Mouse (Mus musculus) heart, embryonic 11.5 days (tissue): ENCODE results near the gene Senp3. TPM values are rescaled to one million over a fixed set of nuclear protein-coding genes. Genes with fewer than 3 reads are reported as not detected.

ENCODE experiments used
- ATAC-seq: fragments of 200-750 bp; cut with Nextera tagmentation; replicated peaks from 2 replicates; pipeline ENCODE4 v1.8.0; 2017; ENCODE audit warnings: moderate library complexity; ENCODE audit not compliant: insufficient number of reproducible peaks, low FRiP score, low TSS enrichment
- H3K27ac ChIP-seq: fragments of 300-500 bp; sonication (generic); 2 replicates; pipeline ENCODE4 v1.5.1; 2014; ENCODE audit warnings: mild to moderate bottlenecking, low read depth, low read length
- H3K27me3 ChIP-seq: fragments of 300-500 bp; sonication (generic); 2 replicates; pipeline ENCODE4 v1.6.1; 2014; ENCODE audit warnings: mild to moderate bottlenecking, low read length, mixed read lengths; ENCODE audit not compliant: control insufficient read depth, insufficient read depth
- H3K36me3 ChIP-seq: fragments of 300-500 bp; sonication (generic); 2 replicates; pipeline ENCODE4 v1.6.1; 2014; ENCODE audit warnings: mild to moderate bottlenecking, low read length, moderate library complexity, mixed read lengths; ENCODE audit not compliant: control insufficient read depth, insufficient read depth
- H3K4me1 ChIP-seq: fragments of 300-500 bp; sonication (generic); 2 replicates; pipeline ENCODE4 v1.6.1; 2014; ENCODE audit warnings: low read length; ENCODE audit not compliant: control insufficient read depth, insufficient read depth
- H3K4me2 ChIP-seq: fragments of 300-500 bp; sonication (generic); 2 replicates; pipeline ENCODE4 v1.6.1; 2014; ENCODE audit warnings: mild to moderate bottlenecking, moderate library complexity
- H3K4me3 ChIP-seq: fragments of 300-500 bp; sonication (generic); 2 replicates; pipeline ENCODE4 v1.5.1; 2014; ENCODE audit warnings: low read depth, low read length
- H3K9ac ChIP-seq: fragments of 300-500 bp; sonication (generic); 2 replicates; pipeline ENCODE4 v1.6.1; 2014; ENCODE audit warnings: mild to moderate bottlenecking, low read depth, low read length, moderate library complexity
- H3K9me3 ChIP-seq: fragments of 300-500 bp; sonication (generic); replicated peaks from 2 replicates; pipeline ENCODE4 v1.6.1; 2016; ENCODE audit warnings: low read length; ENCODE audit not compliant: control insufficient read depth
- WGBS: fragments of 180-500 bp; shearing (Covaris S2); extraction: QIAGEN DNeasy Blood & Tissue Kit; methylation state at CpG from one replicate; pipeline ENCODE4 v1.1.7; 2014; ENCODE audit not compliant: insufficient replicate concordance; 5-methylcytosine and 5-hydroxymethylcytosine counted together
- polyA plus RNA-seq: library from polyadenylated mRNA; unstranded; fragments of >200 nt; fragmentation: Nextera tagmentation; extraction: Ambion mirVana; gene quantifications from 2 replicates; pipeline ENCODE4 v1.2.1, GENCODE M21; 2014

The Senp3 gene
- polyA plus RNA-seq, 1 experiment from 2014 or later, result 81.4 TPM

DNA sequence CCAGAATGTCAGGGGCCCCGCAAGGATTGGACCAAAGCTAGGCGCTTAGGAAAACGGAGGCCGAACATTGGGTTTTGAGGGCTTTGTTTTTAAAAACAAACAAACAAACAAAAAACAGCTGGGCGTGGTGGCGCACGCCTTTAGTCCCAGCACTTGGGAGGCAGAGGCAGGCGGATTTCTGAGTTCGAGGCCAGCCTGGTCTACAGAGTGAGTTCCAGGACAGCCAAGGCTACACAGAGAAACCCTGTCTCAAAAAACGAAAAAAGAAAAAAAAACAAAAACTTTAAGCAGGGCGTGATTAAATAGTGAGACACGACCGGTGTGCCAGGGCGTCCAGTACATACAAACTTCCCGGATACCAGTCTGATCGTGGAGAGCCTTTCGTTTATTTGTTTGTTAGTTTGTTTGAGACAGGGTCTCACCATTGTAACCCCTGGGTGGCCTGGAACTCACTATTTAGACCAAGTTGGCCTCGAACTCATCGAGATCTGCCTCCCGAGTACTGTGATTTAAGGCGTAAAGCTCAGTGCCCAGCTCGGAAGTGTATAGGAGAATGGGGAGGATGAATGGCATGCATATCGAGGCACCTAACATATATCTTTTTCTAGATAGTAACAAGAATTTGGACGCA, 440 bp upstream of the Senp3 start:
- peak overlapping the region; percentile 84 for H3K9ac ChIP-seq
- H3K36me3 ChIP-seq, result peaks cover 11% of the 10 kb centered on the region
- H3K4me1 ChIP-seq, result peaks cover 17% of the 10 kb centered on the region
- peak overlapping the region; percentile 82 for H3K27ac ChIP-seq
- peak overlapping the region; percentile 96 for H3K4me2 ChIP-seq
- ATAC-seq, result peak; percentile 6; the same call in 1 of the 2 replicates
- 25% methylated on average over 24 of the region's 24 CpGs for WGBS
- no peaks in the 10 kb centered on the region; the same call in 1 of the 2 replicates for H3K27me3 ChIP-seq
- peak overlapping the region; percentile 80 for H3K4me3 ChIP-seq
- H3K9me3 ChIP-seq, result no peaks in the 10 kb centered on the region

- peak overlapping the region; percentile 96 for H3K4me2 ChIP-seq
- no peaks in the 10 kb centered on the region for H3K9me3 ChIP-seq
- H3K4me3 ChIP-seq, result peak overlapping the region; percentile 80
- no peak overlapping the region for H3K27ac ChIP-seq
- H3K36me3 ChIP-seq, result peaks cover 21% of the 10 kb centered on the region
- no peaks in the 10 kb centered on the region; the same call in 1 of the 2 replicates for H3K27me3 ChIP-seq
- no peak for ATAC-seq
- H3K9ac ChIP-seq, result peak overlapping the region; percentile 84
- peaks cover 17% of the 10 kb centered on the region for H3K4me1 ChIP-seq
- WGBS, result 91% methylated on average over 30 of the region's 30 CpGs
Measured at GRCm38 (mm10) chr11:69680136-69680855, 1.6 kb downstream of the Senp3 start.

DNA sequence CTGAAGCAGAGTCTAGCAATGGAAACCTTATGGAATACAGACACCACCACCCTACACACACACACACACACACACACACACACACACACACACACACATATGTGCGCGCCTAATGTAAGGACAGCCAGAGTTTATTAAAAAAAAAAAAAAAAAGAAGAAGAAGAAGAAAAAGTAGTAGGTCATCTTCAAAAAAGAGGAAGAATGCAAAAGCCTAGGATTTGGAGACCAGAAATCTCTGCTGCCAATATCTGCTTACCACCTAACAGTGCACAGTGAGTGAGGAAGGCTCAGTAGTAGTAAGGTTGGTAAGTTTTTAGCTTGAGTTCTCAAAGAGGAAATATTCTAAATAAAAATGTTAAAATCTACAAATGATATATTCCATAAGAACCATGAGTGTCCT, 2.7 kb downstream of the Senp3 start:
- WGBS, result 94% methylated on average over 2 of the region's 2 CpGs
- ATAC-seq, result no peak
- H3K4me3 ChIP-seq, result no peak overlapping the region
- no peaks in the 10 kb centered on the region for H3K9me3 ChIP-seq
- peaks cover 30% of the 10 kb centered on the region for H3K36me3 ChIP-seq
- no peak overlapping the region for H3K27ac ChIP-seq
- H3K4me2 ChIP-seq, result no peak overlapping the region
- peaks cover 17% of the 10 kb centered on the region for H3K4me1 ChIP-seq
- H3K9ac ChIP-seq, result no peak overlapping the region
- H3K27me3 ChIP-seq, result no peaks in the 10 kb centered on the region

GRCm38 (mm10) chr11:69672211-69672706, 9.6 kb downstream of the Senp3 start, which contains the start of gene Eif4a1:
Eif4a1 (minus strand) TSS chr11:69672423.
- WGBS, result under 1% methylated on average over 36 of the region's 36 CpGs
- H3K36me3 ChIP-seq, result peaks cover 58% of the 10 kb centered on the region
- H3K4me1 ChIP-seq, result peaks cover 8% of the 10 kb centered on the region; the same call in 1 of the 2 replicates
- H3K27me3 ChIP-seq, result no peaks in the 10 kb centered on the region
- no peaks in the 10 kb centered on the region for H3K9me3 ChIP-seq
- H3K4me2 ChIP-seq, result peak within 1 kb of the TSS; percentile 84
- peak within 1 kb of the TSS; percentile 100 for H3K9ac ChIP-seq
- peak; percentile 97 for ATAC-seq
- H3K27ac ChIP-seq, result peak within 1 kb of the TSS; percentile 99
- H3K4me3 ChIP-seq, result peak within 1 kb of the TSS; percentile 100

- Histone ChIP-seq H3K9me3 (no peaks in the 10 kb centered on the region), H3K27me3 (no peaks in the 10 kb centered on the region), H3K4me2 (peak overlapping the region; percentile 84), H3K4me1 (peaks cover 8% of the 10 kb centered on the region; the same call in 1 of the 2 replicates), H3K9ac (peak overlapping the region; percentile 100), H3K27ac (peak overlapping the region; percentile 99), H3K36me3 (peaks cover 58% of the 10 kb centered on the region), H3K4me3 (peak overlapping the region; percentile 100)
- WGBS, result under 1% methylated on average over 43 of the region's 43 CpGs
- ATAC-seq, result 0 out of 2 replicates have a peak, but pooled peaks have one; percentile 17
Measured at GRCm38 (mm10) chr11:69671726-69672124, 10.2 kb downstream of the Senp3 start.

DNA sequence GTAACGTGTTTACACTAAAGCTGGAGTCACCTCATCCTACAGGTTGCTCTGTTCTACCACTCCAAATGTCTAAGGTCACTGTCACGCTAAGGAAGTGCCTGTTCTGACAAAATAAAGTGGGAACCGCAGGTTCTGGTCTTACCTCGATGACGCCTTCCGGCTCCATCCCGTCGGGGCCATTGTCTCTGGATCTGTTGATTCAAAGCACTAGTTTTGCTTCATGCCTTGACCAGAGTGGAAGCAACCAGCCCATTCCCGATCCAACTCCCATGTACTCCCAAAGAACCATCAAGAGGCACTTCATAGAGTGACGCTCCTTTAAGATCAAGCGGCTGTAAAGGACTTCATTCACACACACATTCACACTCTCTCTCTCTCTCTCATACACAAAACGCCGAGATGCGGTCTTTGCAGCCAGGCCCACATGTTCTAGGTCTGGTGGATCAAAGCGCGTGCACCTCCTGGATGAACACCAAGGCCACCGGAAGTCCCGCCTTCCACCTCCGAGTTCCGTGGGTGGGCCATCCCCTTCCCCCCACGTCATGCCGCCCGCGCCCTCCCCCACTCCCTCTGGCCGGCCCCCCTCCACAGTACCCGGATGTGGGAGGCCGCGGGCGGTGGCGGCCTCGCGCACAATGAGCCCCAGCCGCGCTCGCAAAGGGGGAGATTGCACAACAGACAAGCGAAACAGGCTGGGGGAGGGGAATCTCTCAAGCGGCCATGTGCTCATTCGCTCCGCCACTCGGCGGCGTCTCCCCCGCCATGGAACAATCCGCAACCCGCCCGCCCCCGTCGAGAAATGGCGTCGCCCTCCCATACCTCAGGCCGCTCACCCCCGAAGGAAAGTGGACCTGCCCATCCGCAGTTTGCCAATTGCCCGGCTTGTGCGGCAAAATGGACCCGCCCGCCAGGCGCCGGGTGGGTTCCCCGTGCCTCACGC, 10.8 kb downstream of the Senp3 start:
- H3K36me3 ChIP-seq, result peaks cover 56% of the 10 kb centered on the region

DNA sequence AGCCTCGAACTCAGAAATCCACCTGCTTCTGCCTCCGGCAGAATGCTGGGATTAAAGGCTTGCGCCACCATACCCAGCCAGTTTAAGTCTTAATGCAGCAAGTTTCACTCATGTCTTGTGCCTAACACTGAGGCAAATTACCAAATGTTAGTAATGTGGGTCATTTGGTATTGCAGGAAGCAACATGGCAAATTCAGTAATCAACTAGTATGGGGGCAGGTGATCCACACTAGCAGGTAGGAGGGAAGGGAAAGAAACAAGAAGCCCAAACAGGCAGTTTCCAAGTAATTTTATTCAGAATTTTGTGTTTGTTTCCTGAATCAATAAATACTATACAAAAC, 15.2 kb downstream of the Senp3 start:
- H3K36me3 ChIP-seq, result peaks cover 41% of the 10 kb centered on the region
- no peak for ATAC-seq
- H3K9me3 ChIP-seq, result no peaks in the 10 kb centered on the region
- H3K4me3 ChIP-seq, result no peak overlapping the region
- 87% methylated on average over 3 of the region's 3 CpGs for WGBS
- H3K27ac ChIP-seq, result no peak overlapping the region
- peaks cover 18% of the 10 kb centered on the region for H3K4me1 ChIP-seq
- no peaks in the 10 kb centered on the region for H3K27me3 ChIP-seq
- no peak overlapping the region for H3K9ac ChIP-seq
- no peak overlapping the region for H3K4me2 ChIP-seq

More for the DNA sequence above, 10.8 kb downstream of the Senp3 start:
- peak; percentile 69 for ATAC-seq
- Histone ChIP-seq H3K4me3 (peak overlapping the region; percentile 100), H3K4me1 (peaks cover 8% of the 10 kb centered on the region; the same call in 1 of the 2 replicates), H3K9me3 (no peaks in the 10 kb centered on the region), H3K27me3 (no peaks in the 10 kb centered on the region), H3K27ac (peak overlapping the region; percentile 99), H3K9ac (peak overlapping the region; percentile 100), H3K4me2 (peak overlapping the region; percentile 84)
- WGBS, result under 1% methylated on average over 61 of the region's 61 CpGs
